ENCODE assay signal across 11 mouse cellular contexts in genomic region chr8:4510824-4511223, GRCm38 (mm10). TPM values are rescaled to one million over a fixed set of nuclear protein-coding genes. Genes with fewer than 3 reads are reported as not detected.
DNase-seq lines count a peak whose midpoint lies in the region; ATAC-seq lines count a peak whose summit lies in the region.
"Had no signal": no experiment of that assay in that cellular context is flagged by ENCODE, and none has a peak within 500 bp of the region (broad histone marks: within the 10 kb centered on the region; RNA-seq: fewer than 3 reads in every experiment).

No protein-coding gene starts in this region.

- H3K27me3 ChIP-seq in heart, embryonic 16.5 days (ENCODE audit: control insufficient read depth, insufficient read depth, low read length): no peaks in the 10 kb centered on the region
- no peaks in the 10 kb centered on the region for H3K27me3 ChIP-seq in embryonic facial prominence, embryonic 15.5 days
- H3K27me3 ChIP-seq in stomach, embryonic 16.5 days (ENCODE audit: control insufficient read depth, insufficient read depth, low read length): no peaks in the 10 kb centered on the region
- H3K27me3 ChIP-seq: limb, embryonic 13.5 days; midbrain, embryonic 12.5 days; neural tube, embryonic 15.5 days had no signal

- H3K27ac ChIP-seq in heart, embryonic 16.5 days (ENCODE audit: low read length): peak overlapping the region; percentile 98
- H3K27ac ChIP-seq in embryonic facial prominence, embryonic 15.5 days (replicated peaks): peak overlapping the region; percentile 67
- H3K27ac ChIP-seq in stomach, embryonic 16.5 days (ENCODE audit: low read length): peak overlapping the region; percentile 94
- H3K27ac ChIP-seq: neural tube, embryonic 15.5 days had no signal

- H3K4me1 ChIP-seq in heart, embryonic 16.5 days (ENCODE audit: control insufficient read depth, insufficient read depth, low read length): peaks cover 70% of the 10 kb centered on the region
- H3K4me1 ChIP-seq in embryonic facial prominence, embryonic 15.5 days: peaks cover 19% of the 10 kb centered on the region
- H3K4me1 ChIP-seq in stomach, embryonic 16.5 days (ENCODE audit: control insufficient read depth, insufficient read depth, low read length): peaks cover 24% of the 10 kb centered on the region

- 69% methylated on average over 4 of the region's 4 CpGs for WGBS in heart, embryonic 16.5 days
- 78% methylated on average over 4 of the region's 4 CpGs for WGBS in embryonic facial prominence, embryonic 15.5 days
- WGBS in stomach, embryonic 16.5 days: 83% methylated on average over 4 of the region's 4 CpGs

- ATAC-seq in heart, embryonic 16.5 days (replicated peaks; ENCODE audit: extremely low read depth, insufficient read depth, low FRiP score): no peak
- ATAC-seq in embryonic facial prominence, embryonic 15.5 days (ENCODE audit: insufficient number of reproducible peaks, low FRiP score, low TSS enrichment, low read depth): no peak
- ATAC-seq in stomach, embryonic 16.5 days (ENCODE audit: insufficient read depth, low FRiP score): no peak

- H3K36me3 ChIP-seq in heart, embryonic 16.5 days (ENCODE audit: control insufficient read depth, insufficient read depth): no peaks in the 10 kb centered on the region
- no peaks in the 10 kb centered on the region for H3K36me3 ChIP-seq in embryonic facial prominence, embryonic 15.5 days
- H3K36me3 ChIP-seq in stomach, embryonic 16.5 days (ENCODE audit: control insufficient read depth, insufficient read depth, low read length): no peaks in the 10 kb centered on the region
- H3K36me3 ChIP-seq: limb, embryonic 13.5 days; midbrain, embryonic 12.5 days; neural tube, embryonic 15.5 days had no signal

- peak overlapping the region; percentile 63; the same call in 1 of the 2 replicates for H3K9ac ChIP-seq in heart, embryonic 16.5 days (ENCODE audit: low read length)
- no peak overlapping the region for H3K9ac ChIP-seq in embryonic facial prominence, embryonic 15.5 days
- H3K9ac ChIP-seq in stomach, embryonic 16.5 days (ENCODE audit: low read length): no peak overlapping the region
- H3K9ac ChIP-seq: limb, embryonic 13.5 days; midbrain, embryonic 12.5 days; neural tube, embryonic 15.5 days had no signal

- no peak overlapping the region for H3K4me3 ChIP-seq in heart, embryonic 16.5 days (ENCODE audit: low read length)
- no peak overlapping the region for H3K4me3 ChIP-seq in embryonic facial prominence, embryonic 15.5 days (replicated peaks)
- no peak overlapping the region for H3K4me3 ChIP-seq in stomach, embryonic 16.5 days (replicated peaks; ENCODE audit: low read length)
- H3K4me3 ChIP-seq: limb, embryonic 13.5 days; midbrain, embryonic 12.5 days; neural tube, embryonic 15.5 days had no signal

- H3K9me3 ChIP-seq in heart, embryonic 16.5 days (replicated peaks; ENCODE audit: control insufficient read depth, low read length): no peaks in the 10 kb centered on the region
- no peaks in the 10 kb centered on the region for H3K9me3 ChIP-seq in embryonic facial prominence, embryonic 15.5 days (replicated peaks)
- H3K9me3 ChIP-seq in stomach, embryonic 16.5 days (replicated peaks; ENCODE audit: control insufficient read depth, low read length): no peaks in the 10 kb centered on the region
- H3K9me3 ChIP-seq: limb, embryonic 13.5 days; midbrain, embryonic 12.5 days; neural tube, embryonic 15.5 days had no signal

- DNase-seq in heart, adult 11 months: no peak
- peak; percentile 16 for DNase-seq in thymus, postnatal 25 days
- DNase-seq in thymus, postnatal 0 days (ENCODE audit: low spot score): no peak
- no peak for DNase-seq in gastrocnemius, adult 8-10 months (ENCODE audit: low spot score in 2 of 2)
- DNase-seq in cerebellum, postnatal 25 days: no peak

- peak overlapping the region; percentile 44; the same call in 1 of the 2 replicates for H3K4me2 ChIP-seq in heart, embryonic 16.5 days (ENCODE audit: low read depth, low read length)
- H3K4me2 ChIP-seq in embryonic facial prominence, embryonic 15.5 days (replicated peaks): no peak overlapping the region
- H3K4me2 ChIP-seq in stomach, embryonic 16.5 days (ENCODE audit: low read depth, low read length): no peak overlapping the region
- H3K4me2 ChIP-seq: limb, embryonic 13.5 days; midbrain, embryonic 12.5 days; neural tube, embryonic 15.5 days had no signal

RNA-seq across cellular contexts. Expression of gene Cers4, which starts 18.0 kb away (rescaled TPM):
- polyA plus RNA-seq in heart, embryonic 16.5 days (2015; fragmentation: Nextera tagmentation; extraction: Ambion mirVana): 43.9 and 50.1 TPM in 2 replicates
- polyA plus RNA-seq in thymus, postnatal 0 days (2015; fragmentation: Nextera tagmentation; extraction: Ambion mirVana): 7.1 and 7.4 TPM in 2 replicates
- polyA plus RNA-seq in embryonic facial prominence, embryonic 15.5 days (2015; fragmentation: Nextera tagmentation; extraction: Ambion mirVana): 20.9 and 22.3 TPM in 2 replicates
- 32.1 and 33.7 TPM in 2 replicates for polyA plus RNA-seq in stomach, embryonic 16.5 days (2015; fragmentation: Nextera tagmentation; extraction: Ambion mirVana)
- 1 to 10 TPM; 1.8 to 4.3 (median 2.5) TPM for total RNA-seq in gastrocnemius, adult 8-10 months (2022)
